Mouse (Mus musculus): Measurements from ENCODE around the gene Clba1.

- TF ChIP-seq CTCF (conservative IDR thresholded peaks at IDR 0.05; ENCODE audit: low read length) (no peak), NANOG (IDR thresholded peaks at IDR 0.05; ENCODE audit: borderline replicate concordance, low read length) (no peak)
These were observed 47.6 kb downstream of the Clba1 start for GRCm38 (mm10) chr12:112856338-112856737.

All from E14TG2a.4 (cell line).